Mouse (Mus musculus): ENCODE data around the gene Sertad1.

The Sertad1 gene

GRCm38 (mm10) chr7:27499036-27499435 is 12.3 kb downstream of the Sertad1 start, which contains the start of gene Prx:
Prx (plus strand) TSS chr7:27499324.
- no peak for DNase-seq (ENCODE audit: low spot score)

- DNase-seq (ENCODE audit: low spot score) = no peak
Observed at GRCm38 (mm10) chr7:27501620-27502019, 14.9 kb downstream of the Sertad1 start.

- peak; percentile 42 for DNase-seq (ENCODE audit: low spot score)
Observed at GRCm38 (mm10) chr7:27506765-27507370, 20.2 kb downstream of the Sertad1 start.

- peak; percentile 100 for DNase-seq (ENCODE audit: low spot score)
Observed at GRCm38 (mm10) chr7:27507711-27508647, 21.3 kb downstream of the Sertad1 start.

- peak; percentile 50 for DNase-seq (ENCODE audit: low spot score)
Observed at GRCm38 (mm10) chr7:27508648-27509005, 21.9 kb downstream of the Sertad1 start.

- no peak for DNase-seq (ENCODE audit: low spot score)
Observed at GRCm38 (mm10) chr7:27510809-27511208, 24.1 kb downstream of the Sertad1 start.

GRCm38 (mm10) chr7:27514961-27515360 is 28.3 kb downstream of the Sertad1 start:
- no peak for DNase-seq (ENCODE audit: low spot score)

- DNase-seq (ENCODE audit: low spot score) = no peak
Observed at GRCm38 (mm10) chr7:27518314-27518713, 31.6 kb downstream of the Sertad1 start.

GRCm38 (mm10) chr7:27520104-27520503 is 33.4 kb downstream of the Sertad1 start:
- no peak for DNase-seq (ENCODE audit: low spot score)

GRCm38 (mm10) chr7:27520599-27520998 is 33.9 kb downstream of the Sertad1 start:
- no peak for DNase-seq (ENCODE audit: low spot score)

- DNase-seq (ENCODE audit: low spot score) = no peak
Observed at GRCm38 (mm10) chr7:27522967-27523366, 36.3 kb downstream of the Sertad1 start, which contains the start of gene Hipk4. Hipk4 (plus strand) TSS chr7:27523267.

GRCm38 (mm10) chr7:27523805-27524204 is 37.1 kb downstream of the Sertad1 start:
- DNase-seq (ENCODE audit: low spot score) = no peak

GRCm38 (mm10) chr7:27526039-27526827 is 39.5 kb downstream of the Sertad1 start:
- DNase-seq (ENCODE audit: low spot score) = peak; percentile 42

GRCm38 (mm10) chr7:27529070-27529469 is 42.4 kb downstream of the Sertad1 start:
- DNase-seq (ENCODE audit: low spot score) = no peak

- DNase-seq (ENCODE audit: low spot score) = no peak
Observed at GRCm38 (mm10) chr7:27530937-27531336, 44.2 kb downstream of the Sertad1 start.

GRCm38 (mm10) chr7:27531707-27532106 is 45.0 kb downstream of the Sertad1 start:
- no peak for DNase-seq (ENCODE audit: low spot score)

GRCm38 (mm10) chr7:27532480-27533050 is 45.9 kb downstream of the Sertad1 start:
- DNase-seq (ENCODE audit: low spot score) = no peak

- DNase-seq (ENCODE audit: low spot score) = peak; percentile 20
Observed at GRCm38 (mm10) chr7:27535386-27535785, 48.7 kb downstream of the Sertad1 start.

GRCm38 (mm10) chr7:27536618-27537017 is 49.9 kb downstream of the Sertad1 start:
- DNase-seq (ENCODE audit: low spot score) = no peak

- DNase-seq (ENCODE audit: low spot score) = no peak
Observed at GRCm38 (mm10) chr7:27537998-27538397, 51.3 kb downstream of the Sertad1 start.

- DNase-seq (ENCODE audit: low spot score) = no peak
Observed at GRCm38 (mm10) chr7:27538797-27539196, 52.1 kb downstream of the Sertad1 start.
